Mouse (Mus musculus) lung, postnatal 0 days (tissue): Measurements from ENCODE around the gene Cdh13.

Experiments used
- CTCF ChIP-seq: IDR thresholded peaks from 2 replicates; pipeline ENCODE4 v1.5.1; 2016; ENCODE audit warnings: antibody characterized with exemption, mild to moderate bottlenecking
- EP300 ChIP-seq: IDR thresholded peaks from 2 replicates; pipeline ENCODE4 v1.6.1; 2016; ENCODE audit warnings: antibody characterized with exemption, mild to moderate bottlenecking, control low read depth

GRCm38 (mm10) chr8:118249319-118249718 is 34.2 kb upstream of the Cdh13 start:
- TF ChIP-seq CTCF = no peak
- no peak for TF ChIP-seq EP300
